Mouse (Mus musculus): ENCODE data around the gene Ube2i. TPM values are rescaled to one million over a fixed set of nuclear protein-coding genes. Genes with fewer than 3 reads are reported as not detected.

Ube2i gene
- 257 and 264 TPM in 2 replicates for polyA plus RNA-seq (2012; rRNA removed)

GRCm38 (mm10) chr17:25274571-25275346 lies at the start of gene Ube2i:
Gene Ube2i, minus strand, starts transcription at chr17:25274622.
- TF ChIP-seq POLR2A (IDR thresholded peaks at IDR 0.05; ENCODE audit: extremely low read depth, insufficient read depth, low read length), result no peak
- TF ChIP-seq CTCF (IDR thresholded peaks at IDR 0.05; ENCODE audit: extremely low read depth, insufficient read depth, low read length), result no peak
- Histone ChIP-seq H3K27ac (ENCODE audit: insufficient read depth, low read length) (peak within 1 kb of the TSS; percentile 100), H3K4me3 (ENCODE audit: insufficient read depth, low read length) (peak within 1 kb of the TSS; percentile 78), H3K4me1 (ENCODE audit: control insufficient read depth, insufficient read depth, low read length) (peaks cover 6% of the 10 kb centered on the region; the same call in 1 of the 2 replicates)

GRCm38 (mm10) chr17:25322930-25323329 lies 48.5 kb upstream of the Ube2i start:
- no peak for TF ChIP-seq CTCF (IDR thresholded peaks at IDR 0.05; ENCODE audit: extremely low read depth, insufficient read depth, low read length)
- TF ChIP-seq POLR2A (IDR thresholded peaks at IDR 0.05; ENCODE audit: extremely low read depth, insufficient read depth, low read length), result no peak
- H3K27ac ChIP-seq (ENCODE audit: insufficient read depth, low read length), result no peak overlapping the region
- H3K4me1 ChIP-seq (ENCODE audit: control insufficient read depth, insufficient read depth, low read length), result no peaks in the 10 kb centered on the region
- H3K4me3 ChIP-seq (ENCODE audit: insufficient read depth, low read length), result no peak overlapping the region

GRCm38 (mm10) chr17:25320819-25321218 lies 46.4 kb upstream of the Ube2i start:
- no peak overlapping the region for H3K27ac ChIP-seq (ENCODE audit: insufficient read depth, low read length)
- H3K4me3 ChIP-seq (ENCODE audit: insufficient read depth, low read length), result no peak overlapping the region
- no peak for TF ChIP-seq CTCF (IDR thresholded peaks at IDR 0.05; ENCODE audit: extremely low read depth, insufficient read depth, low read length)
- TF ChIP-seq POLR2A (IDR thresholded peaks at IDR 0.05; ENCODE audit: extremely low read depth, insufficient read depth, low read length), result no peak
- no peaks in the 10 kb centered on the region for H3K4me1 ChIP-seq (ENCODE audit: control insufficient read depth, insufficient read depth, low read length)

- no peak within 1 kb of the TSS for H3K27ac ChIP-seq (ENCODE audit: insufficient read depth, low read length)
- no peak within 1 kb of the TSS for H3K4me3 ChIP-seq (ENCODE audit: insufficient read depth, low read length)
- TF ChIP-seq POLR2A (IDR thresholded peaks at IDR 0.05; ENCODE audit: extremely low read depth, insufficient read depth, low read length) (no peak), CTCF (IDR thresholded peaks at IDR 0.05; ENCODE audit: extremely low read depth, insufficient read depth, low read length) (no peak)
- H3K4me1 ChIP-seq (ENCODE audit: control insufficient read depth, insufficient read depth, low read length), result no peaks in the 10 kb centered on the region
Measured at GRCm38 (mm10) chr17:25318354-25318753, 43.9 kb upstream of the Ube2i start, which contains the start of gene Prss29. Gene Prss29, plus strand, starts transcription at chr17:25318654.

DNA sequence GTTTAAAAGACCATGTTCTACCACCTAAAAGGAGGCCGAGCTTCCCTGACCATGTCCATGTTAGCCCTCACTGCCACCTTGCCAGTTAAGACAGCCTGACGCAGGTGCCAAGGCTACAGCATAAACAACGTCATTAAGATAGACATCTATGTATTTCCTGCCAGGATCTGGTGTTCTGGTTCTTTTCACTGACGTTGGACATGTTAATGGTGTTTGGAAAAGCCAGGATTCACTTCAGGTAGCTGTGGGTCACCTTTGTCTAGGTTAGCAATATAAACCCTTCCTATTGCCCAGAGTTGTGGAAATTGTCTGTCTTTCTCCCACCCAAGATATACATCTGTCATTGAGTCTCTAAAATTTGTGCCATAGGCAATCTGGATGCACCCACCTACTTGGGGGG lies 33.9 kb upstream of the Ube2i start, which contains the start of gene Prss28:
Prss28 (plus strand) TSS at position 301 of the 400 bp plus-strand sequence.
- no peak for TF ChIP-seq CTCF (IDR thresholded peaks at IDR 0.05; ENCODE audit: extremely low read depth, insufficient read depth, low read length)
- TF ChIP-seq POLR2A (IDR thresholded peaks at IDR 0.05; ENCODE audit: extremely low read depth, insufficient read depth, low read length), result no peak
- Histone ChIP-seq H3K27ac (ENCODE audit: insufficient read depth, low read length) (no peak within 1 kb of the TSS), H3K4me3 (ENCODE audit: insufficient read depth, low read length) (no peak within 1 kb of the TSS), H3K4me1 (ENCODE audit: control insufficient read depth, insufficient read depth, low read length) (no peaks in the 10 kb centered on the region)

- H3K4me1 ChIP-seq (ENCODE audit: control insufficient read depth, insufficient read depth, low read length), result no peaks in the 10 kb centered on the region
- no peak within 1 kb of the TSS for H3K27ac ChIP-seq (ENCODE audit: insufficient read depth, low read length)
- no peak within 1 kb of the TSS for H3K4me3 ChIP-seq (ENCODE audit: insufficient read depth, low read length)
- TF ChIP-seq CTCF (IDR thresholded peaks at IDR 0.05; ENCODE audit: extremely low read depth, insufficient read depth, low read length) (no peak), POLR2A (IDR thresholded peaks at IDR 0.05; ENCODE audit: extremely low read depth, insufficient read depth, low read length) (no peak)
Measured at GRCm38 (mm10) chr17:25298094-25298493, 23.7 kb upstream of the Ube2i start, which contains the start of gene Prss34. Gene Prss34, plus strand, starts transcription at chr17:25298394.

DNA sequence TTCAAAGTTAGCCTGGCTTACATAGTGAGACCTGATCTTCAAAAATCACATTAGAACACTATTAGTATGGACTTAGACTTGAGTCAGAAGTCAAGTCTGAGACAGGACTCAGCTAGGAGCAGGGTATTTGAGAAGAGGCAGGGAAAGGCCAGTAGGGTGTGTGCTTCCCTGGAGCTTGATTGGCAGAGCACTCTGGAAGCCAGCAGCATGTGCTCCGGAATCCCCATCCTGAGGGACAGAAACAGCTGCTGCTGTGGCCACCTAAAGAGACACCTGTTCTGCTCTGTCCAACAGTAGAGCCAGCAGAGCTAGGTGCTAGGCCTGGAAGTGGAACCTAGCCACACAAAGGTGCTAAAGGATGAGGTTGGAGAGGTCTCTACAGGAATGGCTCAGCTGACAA lies 19.7 kb upstream of the Ube2i start:
- H3K4me1 ChIP-seq (ENCODE audit: control insufficient read depth, insufficient read depth, low read length), result no peaks in the 10 kb centered on the region
- H3K27ac ChIP-seq (ENCODE audit: insufficient read depth, low read length), result no peak overlapping the region
- H3K4me3 ChIP-seq (ENCODE audit: insufficient read depth, low read length), result no peak overlapping the region
- TF ChIP-seq POLR2A (IDR thresholded peaks at IDR 0.05; ENCODE audit: extremely low read depth, insufficient read depth, low read length), result no peak
- TF ChIP-seq CTCF (IDR thresholded peaks at IDR 0.05; ENCODE audit: extremely low read depth, insufficient read depth, low read length), result no peak

GRCm38 (mm10) chr17:25293495-25293894 lies 19.1 kb upstream of the Ube2i start:
- Histone ChIP-seq H3K4me1 (ENCODE audit: control insufficient read depth, insufficient read depth, low read length) (no peaks in the 10 kb centered on the region), H3K4me3 (ENCODE audit: insufficient read depth, low read length) (no peak overlapping the region), H3K27ac (ENCODE audit: insufficient read depth, low read length) (no peak overlapping the region)
- TF ChIP-seq POLR2A (IDR thresholded peaks at IDR 0.05; ENCODE audit: extremely low read depth, insufficient read depth, low read length), result no peak
- no peak for TF ChIP-seq CTCF (IDR thresholded peaks at IDR 0.05; ENCODE audit: extremely low read depth, insufficient read depth, low read length)

GRCm38 (mm10) chr17:25290411-25290810 lies 16.0 kb upstream of the Ube2i start:
- H3K4me1 ChIP-seq (ENCODE audit: control insufficient read depth, insufficient read depth, low read length), result no peaks in the 10 kb centered on the region
- TF ChIP-seq POLR2A (IDR thresholded peaks at IDR 0.05; ENCODE audit: extremely low read depth, insufficient read depth, low read length) (no peak), CTCF (IDR thresholded peaks at IDR 0.05; ENCODE audit: extremely low read depth, insufficient read depth, low read length) (no peak)
- no peak overlapping the region for H3K27ac ChIP-seq (ENCODE audit: insufficient read depth, low read length)
- H3K4me3 ChIP-seq (ENCODE audit: insufficient read depth, low read length), result no peak overlapping the region

- Histone ChIP-seq H3K4me3 (ENCODE audit: insufficient read depth, low read length) (no peak overlapping the region), H3K4me1 (ENCODE audit: control insufficient read depth, insufficient read depth, low read length) (no peaks in the 10 kb centered on the region)
- TF ChIP-seq CTCF (IDR thresholded peaks at IDR 0.05; ENCODE audit: extremely low read depth, insufficient read depth, low read length) (peak; percentile 80), POLR2A (IDR thresholded peaks at IDR 0.05; ENCODE audit: extremely low read depth, insufficient read depth, low read length) (no peak)
Measured at GRCm38 (mm10) chr17:25288842-25289241, 14.4 kb upstream of the Ube2i start.

More at GRCm38 (mm10) chr17:25288842-25289241, 14.4 kb upstream of the Ube2i start:
- H3K27ac ChIP-seq (ENCODE audit: insufficient read depth, low read length), result no peak overlapping the region
